Mouse (Mus musculus) G1E (cell line): ENCODE results near the gene 9130023H24Rik. TPM values are rescaled to one million over a fixed set of nuclear protein-coding genes. Genes with fewer than 3 reads are reported as not detected.

Source experiments
- ATAC-seq: 2 replicates; pipeline ENCODE4 v1.8.0; 2016; ENCODE audit warnings: mild to moderate bottlenecking; ENCODE audit not compliant: insufficient number of reproducible peaks, poor library complexity, low FRiP score, severe bottlenecking; ENCODE audit errors: extremely low read depth
- DNase-seq: peaks from one replicate; pipeline ENCODE4 v3.0.0; 2012; ENCODE audit warnings: low spot score
- H3K27me3 ChIP-seq: 2 replicates; pipeline ENCODE4 v1.6.1; 2012; ENCODE audit warnings: mild to moderate bottlenecking, low read length, inconsistent platforms; ENCODE audit not compliant: insufficient read depth
- H3K36me3 ChIP-seq: replicated peaks from 2 replicates; pipeline ENCODE3; 2012; ENCODE audit warnings: mild to moderate bottlenecking, inconsistent platforms
- H3K4me1 ChIP-seq: 2 replicates; pipeline ENCODE4 v1.6.1; 2012; ENCODE audit warnings: low read depth, low read length, inconsistent platforms, mixed read lengths; ENCODE audit not compliant: insufficient read depth
- H3K4me3 ChIP-seq: 2 replicates; pipeline ENCODE4 v1.5.1; 2012; ENCODE audit warnings: low read depth, mild to moderate bottlenecking, inconsistent platforms, low read length, moderate library complexity, mixed read lengths
- H3K9me3 ChIP-seq: replicated peaks from 2 replicates; pipeline ENCODE4 v1.6.1; 2012; ENCODE audit warnings: inconsistent platforms
- CTCF ChIP-seq: IDR thresholded peaks from 2 replicates; pipeline ENCODE4 v1.5.1; 2012; ENCODE audit warnings: low read depth, low read length, inconsistent platforms, mixed read lengths
- GATA1 ChIP-seq: IDR thresholded peaks from 2 replicates; pipeline ENCODE4 v1.6.1; 2012; ENCODE audit warnings: borderline replicate concordance, low read length, inconsistent platforms, mixed read lengths
- GATA2 ChIP-seq: IDR thresholded peaks from 2 replicates; pipeline ENCODE4 v1.6.1; 2012; ENCODE audit warnings: low read depth, low read length, inconsistent platforms, borderline replicate concordance
- POLR2AphosphoS5 ChIP-seq: IDR thresholded peaks from 2 replicates; pipeline ENCODE4 v1.6.1; 2012; ENCODE audit warnings: low read depth, low read length, inconsistent platforms; ENCODE audit not compliant: insufficient replicate concordance
- TAL1 ChIP-seq: conservative IDR thresholded peaks from 2 replicates; pipeline ENCODE4 v1.6.1; 2012; ENCODE audit warnings: low read depth, low read length, inconsistent platforms, mixed read lengths
- polyA plus RNA-seq: library from polyadenylated mRNA; stranded (reverse); fragments of >175 nt; gene quantifications from 2 replicates; pipeline ENCODE4 v1.2.3, GENCODE M21; 2012
- total RNA-seq, 2 experiments: library from RNA; stranded (forward) in 1 of 2; stranded (reverse) in 1 of 2; fragments of 200-1000 nt in 1 of 2; fragments of >200 nt in 1 of 2; fragmentation: Nextera tagmentation in 1 of 2; gene quantifications; 2 replicates each; pipeline ENCODE4 v1.2.3; 2014 to 2017

Gene 9130023H24Rik
- total and polyA plus RNA-seq, 3 experiments: 0.72 to 6.1 (median 5.5) TPM

DNA sequence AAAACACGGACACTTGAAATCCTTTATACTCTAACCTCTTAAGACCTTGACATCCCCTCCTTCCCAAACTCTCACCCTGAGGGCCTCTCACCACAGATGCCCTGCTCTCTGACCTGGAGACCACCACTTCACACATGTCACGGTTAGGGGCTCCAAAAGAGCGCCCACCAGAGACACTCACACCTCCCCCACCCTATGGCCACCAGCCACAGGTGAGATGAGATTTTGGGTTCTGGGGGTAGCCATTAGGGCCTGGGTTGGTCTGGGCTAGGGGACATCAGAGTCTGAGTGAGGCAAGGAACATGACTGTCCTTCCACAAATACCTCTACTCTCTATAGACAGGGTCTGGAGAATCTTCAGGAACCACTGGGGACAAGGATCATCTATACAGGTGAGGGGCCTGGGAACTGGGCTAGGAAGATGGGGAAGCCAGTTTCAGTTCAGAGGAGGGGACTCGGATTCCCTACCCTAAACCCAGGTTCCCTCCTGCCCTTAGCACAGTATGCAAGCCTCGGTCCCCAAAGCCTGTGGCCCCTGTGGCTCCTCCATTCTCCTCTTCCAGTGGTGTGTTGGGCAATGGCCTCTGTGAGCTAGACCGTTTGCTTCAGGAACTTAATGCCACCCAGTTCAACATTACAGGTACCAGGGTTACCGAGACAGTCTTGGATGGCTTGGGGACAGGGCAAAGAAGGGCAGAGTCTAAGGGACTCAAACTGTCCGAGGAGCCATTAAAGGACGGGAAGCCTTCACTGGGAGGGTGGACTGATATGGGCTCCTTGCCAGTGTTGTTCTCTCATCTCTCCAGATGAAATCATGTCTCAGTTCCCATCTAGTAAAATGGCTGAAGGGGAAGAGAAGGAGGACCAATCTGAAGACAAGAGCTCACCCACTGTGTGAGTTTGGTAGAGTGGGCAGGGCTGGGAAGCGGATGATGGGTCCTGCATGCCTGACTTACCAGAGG, 10.5 kb upstream of the 9130023H24Rik start:
- Histone ChIP-seq H3K36me3 (peaks cover 21% of the 10 kb centered on the region), H3K9me3 (no peaks in the 10 kb centered on the region), H3K4me1 (peaks cover 37% of the 10 kb centered on the region), H3K27me3 (peaks cover 27% of the 10 kb centered on the region), H3K4me3 (no peak overlapping the region)
- TF ChIP-seq TAL1: no peak
- TF ChIP-seq GATA1: no peak
- no peak for TF ChIP-seq GATA2
- no peak for TF ChIP-seq POLR2AphosphoS5
- TF ChIP-seq CTCF: no peak
- ATAC-seq (no peak), DNase-seq (no peak)

DNA sequence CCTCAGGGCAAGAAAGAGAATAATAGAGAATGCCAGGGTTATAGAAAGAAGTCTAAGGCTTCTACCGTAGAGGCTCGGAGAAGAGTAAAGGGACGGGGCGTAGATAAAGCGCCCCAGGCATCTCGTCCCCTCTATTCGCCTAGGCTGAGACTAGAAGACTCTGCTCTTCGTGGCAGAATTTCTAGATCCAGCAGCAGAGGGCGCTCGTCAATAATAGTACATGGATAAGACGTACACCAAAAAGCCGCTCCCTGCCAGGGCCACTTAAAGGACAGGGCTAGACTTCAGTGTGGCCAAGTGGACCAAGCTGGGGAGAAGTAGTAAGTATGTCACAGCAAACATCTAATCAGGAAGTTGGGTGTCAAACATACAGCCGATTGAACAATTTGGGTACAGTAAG, 9.6 kb upstream of the 9130023H24Rik start:
- Histone ChIP-seq H3K36me3 (peaks cover 30% of the 10 kb centered on the region), H3K27me3 (peaks cover 18% of the 10 kb centered on the region), H3K4me3 (no peak overlapping the region), H3K9me3 (no peaks in the 10 kb centered on the region), H3K4me1 (peaks cover 33% of the 10 kb centered on the region)
- DNase-seq (peak; percentile 61), ATAC-seq (peak; percentile 34; the same call in 1 of the 2 replicates)
- TF ChIP-seq POLR2AphosphoS5: no peak
- no peak for TF ChIP-seq GATA2
- no peak for TF ChIP-seq TAL1
- no peak for TF ChIP-seq GATA1
- peak; percentile 50; the same call in 1 of the 2 replicates for TF ChIP-seq CTCF

DNA sequence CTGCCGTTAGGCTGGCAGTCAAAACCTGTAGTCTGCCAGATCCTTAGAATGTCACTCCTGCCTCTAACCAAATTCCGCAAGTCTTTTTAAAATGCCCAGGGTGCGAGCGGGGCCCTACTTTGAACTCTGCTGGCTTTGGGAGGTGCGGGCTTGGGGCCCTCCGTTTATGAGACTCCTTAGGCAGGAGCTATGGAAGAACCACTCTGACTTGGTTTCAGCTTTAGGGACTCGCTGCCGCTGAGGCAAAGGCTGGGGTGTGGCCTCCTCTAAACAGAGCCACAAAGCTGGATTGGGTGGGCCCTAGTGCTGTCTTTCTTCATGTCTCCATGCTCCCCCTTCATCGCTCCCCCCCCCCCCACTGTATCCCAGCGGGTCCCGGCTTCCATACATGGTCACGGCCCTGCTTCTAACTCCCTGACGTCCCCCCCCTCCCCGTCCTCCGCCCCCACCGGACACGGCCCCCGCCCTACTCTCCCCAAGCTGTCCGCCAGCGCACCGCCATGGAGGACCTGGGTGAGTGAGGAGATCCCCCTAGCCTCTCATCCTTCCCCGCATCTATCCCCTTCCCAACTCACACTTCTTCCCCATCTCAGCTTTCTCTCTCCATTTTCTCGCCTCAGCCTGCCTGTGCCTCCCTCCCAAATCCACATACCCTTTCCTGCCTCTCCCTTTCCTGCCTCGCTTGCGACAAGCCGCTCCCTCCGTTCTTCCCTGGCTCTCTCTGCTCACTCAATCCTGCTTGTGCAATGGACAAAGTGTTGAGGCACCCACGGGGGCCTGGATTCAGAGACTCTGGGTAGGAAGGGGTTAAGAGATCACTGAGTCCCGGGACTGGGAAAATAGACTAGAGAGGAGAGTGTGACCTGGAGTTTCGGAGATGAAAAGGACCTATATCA, 8.9 kb upstream of the 9130023H24Rik start, which contains the start of gene Tgfb1i1:
Tgfb1i1 (plus strand) TSS at position 317 of the 896 bp plus-strand sequence.
- no peaks in the 10 kb centered on the region for H3K9me3 ChIP-seq
- TF ChIP-seq GATA1 (no peak), GATA2 (no peak), CTCF (no peak), TAL1 (no peak), POLR2AphosphoS5 (no peak)
- no peak for DNase-seq
- peaks cover 34% of the 10 kb centered on the region for H3K4me1 ChIP-seq
- peaks cover 37% of the 10 kb centered on the region for H3K36me3 ChIP-seq
- no peak for ATAC-seq
- H3K27me3 ChIP-seq: peaks cover 11% of the 10 kb centered on the region
- H3K4me3 ChIP-seq: no peak within 1 kb of the TSS; the same call in 1 of the 2 replicates

DNA sequence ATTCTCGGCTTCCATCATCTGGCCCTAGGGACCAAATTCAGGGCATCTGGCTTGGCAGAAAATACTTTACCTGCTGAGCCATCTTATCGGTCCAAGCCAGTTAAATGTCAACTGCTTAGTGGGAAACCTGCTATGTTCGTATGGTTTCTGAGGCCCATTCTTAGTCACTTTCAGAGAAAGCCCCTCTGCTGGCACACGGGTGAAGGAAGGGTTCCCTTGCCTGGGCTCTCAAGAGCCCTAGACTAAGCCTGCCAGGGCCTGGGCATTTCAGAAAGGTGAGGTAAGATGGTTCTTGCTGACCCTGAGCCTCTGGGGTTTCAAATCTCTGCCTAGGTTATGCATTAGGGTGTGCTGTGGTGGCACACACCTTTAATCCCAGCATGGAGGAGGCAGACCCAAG, 7.7 kb upstream of the 9130023H24Rik start:
- Histone ChIP-seq H3K36me3 (peaks cover 49% of the 10 kb centered on the region), H3K4me1 (peaks cover 45% of the 10 kb centered on the region), H3K4me3 (no peak overlapping the region), H3K9me3 (no peaks in the 10 kb centered on the region), H3K27me3 (peaks cover 11% of the 10 kb centered on the region)
- DNase-seq (no peak), ATAC-seq (no peak)
- TF ChIP-seq POLR2AphosphoS5 (no peak), GATA2 (no peak), TAL1 (no peak), CTCF (no peak), GATA1 (no peak)

DNA sequence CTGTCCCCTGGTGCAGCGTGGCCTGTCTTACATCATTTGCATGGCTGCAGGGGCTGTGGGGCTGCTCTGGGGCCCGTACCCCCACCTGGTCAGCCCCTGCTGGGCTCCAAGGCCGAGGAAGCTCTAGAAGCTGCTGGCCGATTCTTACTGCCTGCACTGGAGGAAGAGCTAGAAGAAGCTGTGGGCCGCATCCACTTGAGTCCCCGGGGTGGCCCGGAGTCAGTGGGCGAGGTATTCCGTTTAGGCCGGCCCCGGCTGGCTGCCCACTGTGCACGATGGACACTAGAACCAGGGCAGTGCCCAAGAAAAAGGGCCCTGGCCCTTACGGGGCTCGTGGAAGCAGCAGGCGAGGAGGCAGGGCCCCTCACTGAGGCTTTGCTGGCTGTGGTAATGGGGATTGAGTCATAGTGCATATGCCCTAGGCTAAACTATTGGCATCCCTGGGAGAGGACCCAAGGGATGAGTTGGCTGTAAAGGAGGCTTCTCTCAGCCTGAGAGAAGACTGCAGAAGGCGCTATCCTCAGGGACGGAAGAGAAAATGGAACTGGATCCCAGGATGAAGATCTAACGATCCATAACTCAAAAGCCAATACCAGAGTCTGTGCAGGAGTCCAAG, 6.7 kb upstream of the 9130023H24Rik start:
- Histone ChIP-seq H3K4me1 (peaks cover 47% of the 10 kb centered on the region), H3K36me3 (peaks cover 60% of the 10 kb centered on the region), H3K27me3 (peaks cover 11% of the 10 kb centered on the region), H3K4me3 (no peak overlapping the region), H3K9me3 (no peaks in the 10 kb centered on the region)
- no peak for DNase-seq
- ATAC-seq: no peak
- TF ChIP-seq GATA2 (no peak), POLR2AphosphoS5 (no peak), CTCF (no peak), GATA1 (no peak), TAL1 (no peak)
